Mouse (Mus musculus): ENCODE measurements around the gene 9530002B09Rik.

The 9530002B09Rik gene

GRCm38 (mm10) chr4:122688975-122689374, at the start of gene 9530002B09Rik:
Gene 9530002B09Rik, plus strand, starts transcription at chr4:122689275.
- no peak for DNase-seq

Data from kidney, postnatal 10 days (tissue).